Mouse (Mus musculus) T-helper 2 cell (primary cell): ENCODE data around the gene Ltbr.

Experiments used
- in situ Hi-C: fragments of 300-600 bp; cut with MboI, MseI; formaldehyde crosslinking; loops from one replicate; pipeline ENCODE4 v1.15.1; 2025; ENCODE audit warnings: high pct_unique_total_duplicates

Ltbr gene

GRCm38 (mm10) chr6:125313546-125314230 lies at the start of gene Ltbr:
Gene Ltbr, minus strand, starts transcription at chr6:125313885.
- in situ Hi-C loops: no loop called here

GRCm38 (mm10) chr6:125363021-125363420 lies 49.3 kb upstream of the Ltbr start:
- in situ Hi-C loops: no loop called here

DNA sequence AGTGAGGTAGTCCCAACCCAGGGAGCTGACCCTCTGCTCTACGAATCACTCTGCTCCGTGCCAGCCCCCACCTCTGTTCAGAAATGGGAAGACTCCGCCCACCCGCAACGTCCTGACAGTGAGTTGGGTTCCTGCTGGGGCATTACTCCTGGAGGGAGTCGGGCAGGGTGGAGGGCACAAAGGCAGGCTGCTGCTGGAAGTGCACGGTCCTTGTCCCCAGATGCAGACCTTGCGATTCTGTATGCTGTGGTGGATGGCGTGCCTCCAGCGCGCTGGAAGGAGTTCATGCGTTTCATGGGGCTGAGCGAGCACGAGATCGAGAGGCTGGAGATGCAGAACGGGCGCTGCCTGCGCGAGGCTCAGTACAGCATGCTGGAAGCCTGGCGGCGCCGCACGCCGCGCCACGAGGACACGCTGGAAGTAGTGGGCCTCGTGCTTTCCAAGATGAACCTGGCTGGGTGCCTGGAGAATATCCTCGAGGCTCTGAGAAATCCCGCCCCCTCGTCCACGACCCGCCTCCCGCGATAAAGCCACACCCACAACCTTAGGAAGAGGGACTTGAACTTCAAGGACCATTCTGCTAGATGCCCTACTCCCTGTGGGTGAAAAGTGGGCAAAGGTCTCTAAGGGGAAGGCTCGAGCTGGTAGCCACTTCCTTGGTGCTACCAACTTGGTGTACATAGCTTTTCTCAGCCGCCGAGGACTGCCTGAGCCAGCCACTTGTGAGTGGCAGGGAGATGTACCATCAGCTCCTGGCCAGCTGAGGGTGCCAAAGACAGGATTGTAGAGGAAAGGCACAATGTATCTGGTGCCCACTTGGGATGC lies 48.0 kb upstream of the Ltbr start:
- in situ Hi-C loops: no loop called here

GRCm38 (mm10) chr6:125360846-125361245 lies 47.2 kb upstream of the Ltbr start:
- in situ Hi-C loops: no loop called here

DNA sequence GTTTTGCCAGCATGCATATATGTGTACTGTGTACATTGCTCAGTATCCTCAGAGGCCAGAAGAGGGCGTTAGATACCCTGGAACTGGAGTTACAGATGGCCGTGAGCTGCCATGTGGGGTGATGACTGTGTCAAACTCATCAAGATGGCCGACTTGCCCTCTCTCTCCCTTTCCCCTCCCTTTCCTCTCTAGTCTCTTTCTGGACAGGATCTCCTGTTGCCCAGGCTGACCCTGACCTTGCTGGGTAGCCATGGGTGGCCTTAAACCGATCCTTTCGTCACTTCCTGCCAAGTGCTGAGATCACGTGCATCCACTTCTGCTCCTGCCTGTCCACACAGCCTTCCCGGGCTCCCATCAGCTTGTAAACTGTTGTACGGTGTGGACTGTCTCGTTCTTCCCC lies 46.3 kb upstream of the Ltbr start:
- in situ Hi-C loops: no loop called here

GRCm38 (mm10) chr6:125357334-125357733 lies 43.6 kb upstream of the Ltbr start:
- in situ Hi-C loops: no loop called here

GRCm38 (mm10) chr6:125356264-125356663 lies 42.6 kb upstream of the Ltbr start:
- in situ Hi-C loops: no loop called here

DNA sequence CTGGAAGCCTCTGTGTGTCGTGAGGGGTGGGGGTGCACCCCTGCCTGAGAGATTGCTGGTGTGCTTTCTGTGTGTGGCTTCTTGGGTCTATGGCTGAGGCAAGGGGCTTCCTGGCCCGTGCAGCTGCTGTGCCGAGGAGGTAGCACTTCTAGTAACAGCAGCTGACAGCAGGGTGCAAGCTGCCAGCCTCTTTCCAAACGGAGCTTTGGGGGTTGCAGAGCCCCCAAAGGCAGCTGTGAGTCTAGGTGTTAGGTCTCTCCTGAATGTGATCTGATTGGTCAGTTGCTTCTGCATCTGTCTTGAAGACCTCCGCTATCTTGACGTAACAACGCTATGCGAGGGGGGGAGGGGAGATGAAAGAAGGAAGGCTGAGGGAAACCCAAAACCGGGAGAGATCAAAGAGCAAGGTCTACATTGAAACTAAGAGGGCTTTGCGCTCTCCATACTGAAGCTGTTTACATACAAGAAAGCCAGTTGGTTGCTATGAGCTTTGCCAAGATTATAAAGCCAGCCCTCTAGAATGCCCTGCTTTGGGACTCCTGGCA lies 41.6 kb upstream of the Ltbr start:
- in situ Hi-C loops: no loop called here

DNA sequence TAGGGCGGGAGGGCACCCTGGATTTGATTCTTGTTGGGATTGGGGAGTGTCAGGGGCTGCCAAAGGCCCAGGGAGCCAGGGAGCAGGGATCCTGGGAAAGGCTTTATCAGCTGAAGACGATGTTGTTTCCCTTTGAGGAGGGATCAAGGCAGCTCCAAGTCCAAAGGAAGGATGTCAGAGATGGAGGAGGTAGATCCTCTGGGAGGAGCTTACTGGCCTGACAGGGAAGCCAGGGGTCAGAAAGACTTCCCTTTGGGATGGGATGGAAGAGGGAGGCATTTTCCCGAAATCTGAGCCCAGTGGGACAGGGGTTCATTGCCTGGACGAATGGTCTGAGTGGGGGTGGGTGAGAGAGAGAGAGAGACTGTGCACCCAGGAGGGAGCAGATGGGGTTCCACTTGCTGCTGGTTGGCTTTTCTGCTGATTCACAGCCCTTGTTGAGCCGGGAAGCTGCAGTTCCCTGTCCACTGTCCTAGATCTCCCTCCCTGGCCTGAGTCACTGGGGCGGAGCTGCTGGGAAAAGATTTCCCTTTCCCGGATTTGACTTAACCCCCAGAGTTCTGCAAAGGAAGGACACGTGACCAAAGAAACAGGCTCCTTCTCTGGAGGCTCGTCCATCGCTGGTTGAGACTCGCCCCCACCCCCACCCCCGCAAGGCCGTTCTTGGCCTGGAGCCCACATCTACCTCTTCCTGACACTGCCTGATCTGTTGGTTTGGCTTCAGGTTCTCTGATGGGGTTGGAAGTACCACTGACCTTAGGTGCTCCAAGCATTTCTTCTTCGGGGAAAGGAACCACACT lies 40.9 kb upstream of the Ltbr start:
- in situ Hi-C loops: no loop called here

DNA sequence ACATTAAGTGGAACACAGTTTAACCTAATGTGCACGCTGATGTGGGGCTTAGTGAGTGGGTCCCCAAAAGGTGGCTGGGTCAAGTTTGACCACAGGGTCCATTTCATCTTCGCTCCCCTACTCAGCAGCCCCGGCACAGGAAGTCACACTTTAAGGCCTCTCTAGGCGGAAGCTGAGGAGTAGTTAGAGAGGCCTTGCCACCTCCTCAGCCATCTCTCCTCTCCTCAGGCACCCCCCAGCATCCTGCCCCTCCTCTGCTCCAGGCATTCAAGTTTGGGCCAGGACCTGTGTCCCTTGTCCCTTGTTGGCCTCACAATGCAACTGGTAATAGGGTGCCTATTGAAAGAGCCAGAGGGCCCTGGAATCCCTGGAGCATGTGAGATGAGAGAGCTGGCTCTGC lies 40.0 kb upstream of the Ltbr start:
- in situ Hi-C loops: no loop called here

- in situ Hi-C loops: no loop called here
These were observed 39.5 kb upstream of the Ltbr start for GRCm38 (mm10) chr6:125353221-125353620.

DNA sequence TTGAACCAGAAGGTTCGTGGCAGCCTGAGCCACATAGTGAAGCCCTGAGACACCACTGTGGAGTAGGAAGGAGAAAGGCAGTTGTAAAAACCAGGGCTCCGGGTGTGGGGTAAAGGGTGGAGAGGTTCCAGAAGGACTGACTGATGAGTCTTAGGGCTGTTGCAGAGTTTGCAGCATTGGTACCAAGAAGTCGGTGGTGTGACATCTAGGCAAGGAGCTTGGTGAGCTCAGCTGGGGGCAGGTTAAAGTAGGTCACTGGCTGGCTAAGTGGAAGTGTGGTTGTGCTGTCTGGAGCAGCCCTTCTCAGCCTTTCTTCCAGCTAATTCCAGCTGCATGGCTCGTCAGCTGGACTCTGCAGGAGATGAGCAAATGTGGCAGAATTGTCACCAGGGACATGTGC lies 39.1 kb upstream of the Ltbr start:
- in situ Hi-C loops: no loop called here

GRCm38 (mm10) chr6:125352046-125352384 lies 38.3 kb upstream of the Ltbr start:
- in situ Hi-C loops: no loop called here

DNA sequence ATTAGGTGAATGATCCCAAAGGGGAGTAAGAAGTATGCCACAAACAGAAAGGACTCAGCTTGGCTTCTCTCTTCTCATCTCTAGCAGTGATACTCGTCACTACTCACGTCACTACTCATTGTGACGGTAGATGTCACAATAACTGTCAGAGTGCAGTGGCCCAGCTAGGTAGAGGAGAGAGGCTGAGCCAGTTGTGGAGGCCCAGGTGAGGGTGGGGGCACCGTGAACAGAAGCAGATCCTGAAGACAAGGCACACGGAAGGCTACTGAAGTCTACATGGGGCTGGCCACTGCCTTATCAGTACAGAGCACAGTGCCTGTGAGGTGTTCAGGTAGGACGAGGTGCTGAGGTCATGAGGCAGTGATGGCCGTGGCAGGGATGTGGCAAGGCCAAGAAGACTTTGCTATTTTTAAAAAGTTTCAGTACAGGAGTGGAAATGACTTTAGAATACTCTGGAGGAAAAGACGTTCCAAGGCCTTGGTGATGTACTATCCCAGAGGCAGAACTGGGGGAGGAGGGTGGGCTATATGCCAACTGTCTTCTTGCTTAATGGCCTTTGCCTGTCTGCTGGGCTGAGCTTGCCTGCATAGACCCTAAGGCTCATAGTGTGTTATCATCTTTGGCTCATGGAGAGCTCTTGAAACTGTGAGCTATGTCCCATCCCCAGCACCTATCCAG lies 37.8 kb upstream of the Ltbr start:
- in situ Hi-C loops: no loop called here

GRCm38 (mm10) chr6:125350995-125351324 lies 37.3 kb upstream of the Ltbr start:
- in situ Hi-C loops: no loop called here

DNA sequence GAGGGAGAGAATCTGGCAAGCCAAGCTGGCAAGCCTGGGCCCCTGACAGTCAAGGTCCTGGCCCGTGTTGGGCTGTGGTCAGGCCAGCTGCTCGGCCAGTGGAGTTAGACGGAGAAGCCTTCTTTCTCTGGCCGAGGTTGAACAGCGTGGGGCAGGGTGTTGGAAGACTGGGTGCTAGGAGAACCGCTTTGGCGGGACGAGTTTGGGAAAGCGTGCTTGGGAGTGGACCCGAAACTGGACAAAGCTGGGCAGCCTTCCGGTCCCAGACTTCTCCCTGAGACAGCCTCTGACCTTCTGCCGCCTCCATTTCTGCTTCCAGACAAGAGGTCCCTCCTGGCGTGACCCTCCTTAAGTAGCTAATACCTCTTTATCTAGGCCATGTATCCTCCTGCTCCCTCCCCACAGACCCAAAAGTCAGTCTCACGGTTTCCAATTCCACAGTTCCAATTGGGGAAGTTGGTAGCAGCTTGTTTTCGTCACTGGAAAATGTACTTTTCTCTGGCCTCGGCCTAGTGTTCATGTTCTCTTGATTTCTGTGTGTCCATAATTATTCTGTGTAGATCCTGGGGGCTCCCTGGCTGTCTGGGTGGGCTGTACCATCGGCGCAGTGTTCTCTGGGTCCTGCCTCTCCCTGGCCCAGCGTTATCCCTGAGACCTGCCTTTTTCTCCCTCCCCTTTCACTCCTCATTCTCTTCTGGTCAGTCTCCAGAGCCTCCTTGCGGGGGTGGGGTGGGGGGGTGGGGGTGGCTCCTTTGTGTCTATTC lies 36.7 kb upstream of the Ltbr start:
- in situ Hi-C loops: no loop called here

GRCm38 (mm10) chr6:125349575-125350230 lies 36.0 kb upstream of the Ltbr start:
- in situ Hi-C loops: no loop called here

DNA sequence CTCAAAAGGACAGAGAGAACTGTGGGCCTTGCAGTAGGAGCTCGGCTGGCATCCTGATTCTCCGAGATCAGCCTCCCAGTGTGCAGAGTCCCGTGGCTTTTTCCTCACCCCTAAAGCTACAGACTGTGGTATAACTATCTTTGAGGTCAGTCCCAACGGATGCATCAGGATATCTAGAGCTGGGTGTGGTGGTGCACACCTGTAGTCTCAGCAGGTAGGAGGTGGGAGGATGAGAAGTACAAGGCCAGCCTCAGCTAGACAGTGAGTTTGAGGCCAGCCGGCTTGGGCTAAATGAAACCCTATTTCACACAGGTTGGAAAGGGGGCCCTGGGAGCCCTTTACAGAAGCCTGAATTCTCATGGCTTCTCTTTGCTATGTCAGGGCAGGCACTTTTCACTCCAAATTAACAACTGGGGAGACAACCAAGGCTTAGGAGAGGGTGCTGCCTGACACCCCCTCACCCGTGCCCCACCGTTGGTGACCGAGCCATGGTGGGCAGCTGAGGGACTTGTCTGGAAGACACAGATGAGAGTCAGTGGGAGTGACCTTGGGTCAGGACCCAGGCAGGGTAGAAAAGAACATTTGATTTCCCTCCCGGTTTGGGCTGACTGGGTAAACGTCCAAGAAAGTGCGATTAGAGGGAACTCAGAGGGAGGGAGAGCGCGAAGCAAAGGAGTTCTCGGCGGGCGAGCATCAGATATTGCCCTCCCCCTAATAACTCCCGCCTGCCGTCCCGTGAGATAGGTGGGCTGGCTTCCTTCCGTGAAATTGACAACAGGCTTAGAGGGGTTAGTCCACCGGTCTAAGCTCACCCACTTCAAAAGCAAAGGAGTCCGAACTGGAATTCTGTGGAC lies 35.3 kb upstream of the Ltbr start, which contains the start of gene Tnfrsf1a:
Gene Tnfrsf1a, plus strand, starts transcription at position 642 of the 854 bp plus-strand sequence.
- in situ Hi-C loops: no loop called here

DNA sequence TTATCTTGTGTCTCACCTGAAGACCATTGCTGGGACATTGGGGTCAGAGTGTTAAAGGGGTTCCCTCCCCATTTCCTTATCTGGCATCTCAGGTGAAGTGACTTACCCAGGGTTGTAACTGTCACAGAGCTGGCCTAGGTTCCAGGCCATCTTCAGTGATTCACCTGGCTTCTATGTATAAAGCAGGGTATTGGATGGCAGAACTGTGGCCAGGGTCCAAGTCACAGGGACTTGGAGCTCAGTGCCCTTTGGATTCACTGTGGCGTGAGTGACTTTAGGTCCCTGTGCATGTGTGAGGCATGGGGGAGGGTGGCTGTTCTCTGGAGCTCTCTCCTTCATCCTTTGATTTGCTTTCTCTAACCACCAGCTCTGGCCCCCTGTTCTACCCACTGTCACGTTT lies 32.3 kb upstream of the Ltbr start:
- in situ Hi-C loops: no loop called here
